Mouse (Mus musculus) heart, adult 9 months (tissue): ENCODE results near the gene Atp4a.
A peak's percentile ranks its signal among the peaks of the same experiment; 100 is the strongest.
"Not testable (repeated sequence)": the region's sequence is repeated elsewhere in the genome, so short reads cannot be mapped to it uniquely, and the experiment has no call there.

ENCODE experiments used
- DNase-seq, 2 experiments: peaks; one replicate each; pipeline ENCODE4 v3.0.0; 2022; ENCODE audit warnings: low spot score in 2 of 2

Gene Atp4a

GRCm38 (mm10) chr7:30730064-30730722, 18.2 kb downstream of the Atp4a start:
- not testable (repeated sequence) for DNase-seq

GRCm38 (mm10) chr7:30736211-30736610, 24.2 kb downstream of the Atp4a start:
- DNase-seq = no peak

GRCm38 (mm10) chr7:30742570-30742969, 30.6 kb downstream of the Atp4a start:
- DNase-seq = not testable (repeated sequence)

GRCm38 (mm10) chr7:30743617-30744016, 31.6 kb downstream of the Atp4a start, which contains the start of gene Gapdhs:
Gapdhs (minus strand) TSS chr7:30743681.
- not testable (repeated sequence) for DNase-seq

GRCm38 (mm10) chr7:30744022-30744598, 32.1 kb downstream of the Atp4a start:
- DNase-seq = no peak

- DNase-seq = no peak
Measured at GRCm38 (mm10) chr7:30747525-30748204, 35.7 kb downstream of the Atp4a start.

GRCm38 (mm10) chr7:30749824-30750606, 38.0 kb downstream of the Atp4a start:
- no peak for DNase-seq

GRCm38 (mm10) chr7:30751086-30751669, 39.2 kb downstream of the Atp4a start, which contains the start of gene Sbsn:
Sbsn (plus strand) TSS chr7:30751471.
- DNase-seq = no peak

- no peak for DNase-seq
Measured at GRCm38 (mm10) chr7:30757001-30757400, 45.0 kb downstream of the Atp4a start.

- DNase-seq = no peak
Measured at GRCm38 (mm10) chr7:30758853-30759252, 46.8 kb downstream of the Atp4a start.

- peak in 1 of 2 experiments; percentile 12 for DNase-seq
Measured at GRCm38 (mm10) chr7:30761769-30762352, 49.9 kb downstream of the Atp4a start.

- DNase-seq = no peak
Measured at GRCm38 (mm10) chr7:30763456-30763855, 51.4 kb downstream of the Atp4a start, which contains the start of gene Dmkn. Dmkn (plus strand) TSS chr7:30763756.

- DNase-seq = no peak
Measured at GRCm38 (mm10) chr7:30765173-30765572, 53.2 kb downstream of the Atp4a start.

GRCm38 (mm10) chr7:30766408-30766807, 54.4 kb downstream of the Atp4a start:
- DNase-seq = no peak

- DNase-seq = no peak
Measured at GRCm38 (mm10) chr7:30769236-30769635, 57.2 kb downstream of the Atp4a start.
